Mouse (Mus musculus): Measurements from ENCODE around the gene Mcl1.

GRCm38 (mm10) chr3:95693821-95694807, 35.5 kb downstream of the Mcl1 start:
- TF ChIP-seq CTCF (IDR thresholded peaks at IDR 0.05; ENCODE audit: control insufficient read depth, insufficient read depth, insufficient replicate concordance, low read depth, low read length) (no peak), POLR2A (IDR thresholded peaks at IDR 0.05; ENCODE audit: control insufficient read depth, low read depth, low read length) (no peak)

Data from testis, adult 2 months (tissue).